Mouse (Mus musculus) embryonic fibroblast, embryonic 13.5 days (primary cell): ENCODE measurements at regions not wholly inside any gene's neighbourhood (a gene's known extent, or its start where the extent isn't known, plus 50 kb on each side); places are given as distances from the start of the nearest gene placed in this dataset.

Source experiments
- CTCF ChIP-seq: IDR thresholded peaks from 2 replicates; pipeline ENCODE4 v1.5.1; 2011; ENCODE audit warnings: mild to moderate bottlenecking, control low read depth, low read length, moderate library complexity, borderline replicate concordance; ENCODE audit not compliant: insufficient read depth
- POLR2A ChIP-seq: IDR thresholded peaks from 2 replicates; pipeline ENCODE4 v1.6.1; 2011; ENCODE audit warnings: low read depth, mild to moderate bottlenecking, control low read depth, low read length, moderate library complexity

DNA sequence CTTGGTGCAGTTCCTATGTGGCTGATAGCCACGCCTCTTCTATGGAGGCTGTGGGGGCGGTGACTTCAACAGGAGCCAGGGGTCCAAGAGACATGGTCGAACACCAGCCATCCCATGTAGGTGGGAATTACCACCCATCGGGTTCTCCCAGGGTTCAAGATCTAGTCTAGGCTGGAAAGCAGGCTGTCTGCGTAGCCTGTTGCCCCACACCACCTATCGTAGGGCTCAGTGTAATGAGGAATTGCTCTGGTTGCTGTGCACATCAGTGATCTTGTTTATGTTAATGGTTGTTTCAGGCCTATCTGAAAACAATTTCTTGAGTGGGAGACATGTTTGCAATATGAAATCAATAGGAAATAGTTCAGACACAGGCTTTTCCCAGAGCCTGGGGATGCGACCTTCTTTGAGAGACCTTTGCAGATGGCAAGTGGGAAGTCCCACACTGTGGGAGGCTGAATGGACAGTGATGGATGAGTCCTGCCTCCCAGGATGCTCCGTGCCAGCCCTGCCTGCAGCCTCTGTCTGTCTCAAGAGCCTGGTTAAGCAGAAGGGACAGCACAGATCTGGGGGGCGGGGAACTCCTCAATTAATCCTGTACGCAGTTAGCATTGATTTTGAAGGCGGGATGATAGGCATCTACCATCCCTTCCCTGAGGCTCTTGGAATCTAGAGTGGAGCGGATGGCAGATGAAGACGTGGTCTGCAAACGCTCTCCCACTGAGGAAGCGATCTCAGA, 104.8 kb downstream of the Med10 start:
- TF ChIP-seq CTCF (no peak), POLR2A (no peak)
